Mouse (Mus musculus) neural tube, embryonic 11.5 days (tissue): ENCODE data around the gene Atp5h. TPM values are rescaled to one million over a fixed set of nuclear protein-coding genes. Genes with fewer than 3 reads are reported as not detected.

Source experiments
- ATAC-seq: fragments of 200-750 bp; cut with Nextera tagmentation; 2 replicates; pipeline ENCODE4 v1.8.0; 2017; ENCODE audit warnings: moderate number of reproducible peaks, mild to moderate bottlenecking, moderate TSS enrichment, moderate library complexity; ENCODE audit not compliant: insufficient read depth, low FRiP score, low TSS enrichment
- DNase-seq: peaks from one replicate; pipeline ENCODE4 v3.0.0-alpha.2; 2015; ENCODE audit warnings: low spot score
- H3K27ac ChIP-seq: fragments of 300-500 bp; sonication (generic); 2 replicates; pipeline ENCODE4 v1.5.1; 2014; ENCODE audit warnings: low read depth, mild to moderate bottlenecking, low read length
- H3K27me3 ChIP-seq: fragments of 300-500 bp; sonication (generic); 2 replicates; pipeline ENCODE4 v1.6.1; 2014; ENCODE audit warnings: mild to moderate bottlenecking, low read length, mixed read lengths; ENCODE audit not compliant: control insufficient read depth, insufficient read depth
- H3K36me3 ChIP-seq: fragments of 300-500 bp; sonication (generic); 2 replicates; pipeline ENCODE4 v1.6.1; 2014; ENCODE audit warnings: mild to moderate bottlenecking, low read length, moderate library complexity, mixed read lengths; ENCODE audit not compliant: control insufficient read depth, insufficient read depth
- H3K4me1 ChIP-seq: fragments of 300-500 bp; sonication (generic); 2 replicates; pipeline ENCODE4 v1.6.1; 2014; ENCODE audit warnings: low read length, mixed read lengths; ENCODE audit not compliant: control insufficient read depth, insufficient read depth
- H3K4me2 ChIP-seq: fragments of 300-500 bp; sonication (generic); 2 replicates; pipeline ENCODE4 v1.6.1; 2014; ENCODE audit warnings: low read depth, mild to moderate bottlenecking, moderate library complexity
- H3K4me3 ChIP-seq: fragments of 300-500 bp; sonication (generic); 2 replicates; pipeline ENCODE4 v1.5.1; 2014; ENCODE audit warnings: low read depth, low read length
- H3K9ac ChIP-seq: fragments of 300-500 bp; sonication (generic); 2 replicates; pipeline ENCODE4 v1.6.1; 2014; ENCODE audit warnings: mild to moderate bottlenecking, low read length
- H3K9me3 ChIP-seq: fragments of 300-500 bp; sonication (generic); 2 replicates; pipeline ENCODE4 v1.6.1; 2016; ENCODE audit warnings: low read length; ENCODE audit not compliant: control insufficient read depth
- WGBS: fragments of 180-500 bp; shearing (Covaris S2); extraction: QIAGEN DNeasy Blood & Tissue Kit; methylation state at CpG from one replicate; pipeline ENCODE4 v1.1.7; 2014; 5-methylcytosine and 5-hydroxymethylcytosine counted together
- polyA plus RNA-seq: library from polyadenylated mRNA; unstranded; fragments of >200 nt; fragmentation: Nextera tagmentation; extraction: Ambion mirVana; gene quantifications from 2 replicates; pipeline ENCODE4 v1.2.1, GENCODE M21; 2014

The Atp5h gene
- polyA plus RNA-seq, result 866 and 868 TPM in 2 replicates

DNA sequence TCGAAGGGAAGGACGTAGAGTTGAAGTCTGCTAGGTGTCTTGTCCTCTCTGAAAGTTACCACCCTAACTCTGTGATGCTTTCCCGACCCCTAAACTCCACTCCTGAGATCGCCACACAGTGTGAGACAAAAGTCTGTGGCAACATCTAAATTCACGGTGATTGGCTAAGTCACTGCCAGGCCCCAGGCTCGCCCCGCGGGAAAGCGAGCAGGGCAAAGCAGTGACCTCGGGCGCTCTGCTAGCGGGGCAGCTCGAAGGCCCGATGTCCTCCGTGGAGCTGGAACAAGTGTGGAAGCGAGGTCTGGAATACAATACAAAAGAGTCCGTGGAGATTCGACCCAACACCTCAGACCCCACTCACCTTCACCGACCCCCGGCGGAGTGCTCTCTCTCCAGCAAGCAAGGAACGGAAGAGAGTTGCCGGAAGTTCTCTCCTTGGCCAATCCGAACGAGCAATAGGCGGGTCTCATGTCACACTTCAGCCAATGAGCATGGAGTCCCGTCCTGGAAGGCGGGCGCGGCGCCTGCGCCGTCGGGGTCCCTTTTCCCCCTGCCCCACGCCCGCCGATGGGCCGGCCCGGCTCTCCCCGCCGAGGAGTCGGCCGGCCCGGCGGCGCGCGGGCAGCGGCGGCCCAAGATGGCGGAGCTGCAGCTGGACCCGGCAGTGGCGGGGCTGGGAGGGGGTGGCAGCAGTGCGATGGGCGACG is at the start of gene Atp5h, which contains the start of gene Kctd2:
Gene Atp5h, minus strand, starts transcription at position 432 of the 707 bp plus-strand sequence.
Gene Kctd2, plus strand, starts transcription at position 598 of the 707 bp plus-strand sequence.
- peak within 1 kb of the TSS; percentile 90 for H3K4me2 ChIP-seq
- no peaks in the 10 kb centered on the region for H3K27me3 ChIP-seq
- WGBS, result under 1% methylated on average over 54 of the region's 56 CpGs
- peak within 1 kb of the TSS; percentile 96 for H3K4me3 ChIP-seq
- ATAC-seq (peak; percentile 97), DNase-seq (peak; percentile 98)
- H3K27ac ChIP-seq, result peak within 1 kb of the TSS; percentile 75
- H3K36me3 ChIP-seq, result peaks cover 9% of the 10 kb centered on the region; the same call in 1 of the 2 replicates
- H3K9me3 ChIP-seq, result no peaks in the 10 kb centered on the region
- peak within 1 kb of the TSS; percentile 95 for H3K9ac ChIP-seq
- H3K4me1 ChIP-seq, result peaks cover 14% of the 10 kb centered on the region

DNA sequence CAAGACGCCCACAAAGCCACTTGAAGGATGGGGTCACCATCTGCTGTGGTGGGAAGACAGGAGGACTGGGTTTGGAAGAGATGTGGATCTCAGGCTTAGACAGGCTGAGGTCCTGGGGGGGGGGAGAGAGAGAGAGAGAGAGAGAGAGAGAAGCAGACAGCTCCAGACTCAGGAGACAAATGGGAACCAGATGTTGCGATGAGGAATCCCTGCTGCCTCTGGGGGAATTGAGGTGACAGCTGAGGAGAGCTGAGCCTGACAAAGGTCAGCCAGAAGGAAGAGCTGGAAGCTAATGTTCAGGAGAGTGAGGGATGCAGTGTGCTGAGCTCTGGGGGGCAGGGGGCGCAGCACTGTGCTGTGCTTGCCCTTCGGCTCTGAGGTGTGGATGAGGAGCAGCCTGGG is 47.5 kb upstream of the Atp5h start:
- 35% methylated on average over 4 of the region's 4 CpGs for WGBS
- Histone ChIP-seq H3K27me3 (no peaks in the 10 kb centered on the region), H3K36me3 (no peaks in the 10 kb centered on the region), H3K9ac (no peak overlapping the region), H3K27ac (no peak overlapping the region), H3K9me3 (no peaks in the 10 kb centered on the region), H3K4me2 (no peak overlapping the region), H3K4me3 (no peak overlapping the region), H3K4me1 (peaks cover 4% of the 10 kb centered on the region; the same call in 1 of the 2 replicates)
- ATAC-seq (no peak), DNase-seq (peak; percentile 46)

DNA sequence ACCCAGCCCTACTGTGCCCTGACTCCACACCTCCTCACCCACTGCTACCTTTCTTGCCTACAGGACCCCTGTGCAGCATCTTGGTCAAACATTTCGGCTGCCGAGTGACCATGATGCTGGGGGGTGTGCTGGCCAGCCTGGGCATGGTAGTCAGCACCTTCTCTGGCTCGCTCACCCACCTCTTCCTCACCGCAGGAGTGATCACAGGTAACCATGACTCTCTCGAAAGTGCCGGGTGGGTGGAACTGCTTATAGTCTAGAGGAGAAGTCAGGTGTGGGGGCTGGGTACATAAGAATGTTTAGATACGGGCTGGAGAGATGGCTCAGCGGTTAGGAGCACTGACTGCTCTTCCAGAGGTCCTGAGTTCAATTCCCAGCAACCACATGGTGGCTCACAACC is 45.1 kb upstream of the Atp5h start:
- H3K9me3 ChIP-seq, result no peaks in the 10 kb centered on the region
- no peaks in the 10 kb centered on the region for H3K27me3 ChIP-seq
- no peaks in the 10 kb centered on the region for H3K36me3 ChIP-seq
- no peak for DNase-seq
- H3K4me3 ChIP-seq, result no peak overlapping the region
- 86% methylated on average over 8 of the region's 8 CpGs for WGBS
- no peak overlapping the region for H3K4me2 ChIP-seq
- peaks cover 4% of the 10 kb centered on the region; the same call in 1 of the 2 replicates for H3K4me1 ChIP-seq
- H3K27ac ChIP-seq, result no peak overlapping the region
- no peak overlapping the region for H3K9ac ChIP-seq
- no peak for ATAC-seq

DNA sequence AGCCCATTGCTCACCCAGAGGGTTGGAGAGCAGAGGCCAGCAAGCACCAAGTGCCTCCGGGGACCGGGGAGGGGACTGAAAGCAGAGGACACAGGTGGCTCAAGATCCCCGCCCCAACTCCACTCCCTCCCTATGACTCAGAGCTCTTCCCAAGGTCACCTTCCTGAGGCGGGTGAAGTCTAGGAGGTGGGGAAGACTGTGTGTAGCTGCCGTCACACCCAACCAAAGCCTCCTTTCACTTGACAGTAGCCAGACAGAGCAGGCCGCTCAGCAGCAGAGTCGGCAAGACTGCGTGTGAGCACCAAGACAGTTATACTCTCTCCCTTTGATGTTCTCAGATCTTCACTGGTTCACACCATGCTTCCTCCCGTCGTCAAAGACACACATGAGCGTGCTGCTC is 43.6 kb upstream of the Atp5h start:
- ATAC-seq (no peak), DNase-seq (no peak)
- no peak overlapping the region for H3K27ac ChIP-seq
- H3K4me3 ChIP-seq, result no peak overlapping the region
- H3K9ac ChIP-seq, result no peak overlapping the region
- H3K4me1 ChIP-seq, result peaks cover 4% of the 10 kb centered on the region; the same call in 1 of the 2 replicates
- H3K36me3 ChIP-seq, result no peaks in the 10 kb centered on the region
- WGBS, result 70% methylated on average over 11 of the region's 11 CpGs
- no peaks in the 10 kb centered on the region for H3K9me3 ChIP-seq
- no peaks in the 10 kb centered on the region for H3K27me3 ChIP-seq
- H3K4me2 ChIP-seq, result no peak overlapping the region

DNA sequence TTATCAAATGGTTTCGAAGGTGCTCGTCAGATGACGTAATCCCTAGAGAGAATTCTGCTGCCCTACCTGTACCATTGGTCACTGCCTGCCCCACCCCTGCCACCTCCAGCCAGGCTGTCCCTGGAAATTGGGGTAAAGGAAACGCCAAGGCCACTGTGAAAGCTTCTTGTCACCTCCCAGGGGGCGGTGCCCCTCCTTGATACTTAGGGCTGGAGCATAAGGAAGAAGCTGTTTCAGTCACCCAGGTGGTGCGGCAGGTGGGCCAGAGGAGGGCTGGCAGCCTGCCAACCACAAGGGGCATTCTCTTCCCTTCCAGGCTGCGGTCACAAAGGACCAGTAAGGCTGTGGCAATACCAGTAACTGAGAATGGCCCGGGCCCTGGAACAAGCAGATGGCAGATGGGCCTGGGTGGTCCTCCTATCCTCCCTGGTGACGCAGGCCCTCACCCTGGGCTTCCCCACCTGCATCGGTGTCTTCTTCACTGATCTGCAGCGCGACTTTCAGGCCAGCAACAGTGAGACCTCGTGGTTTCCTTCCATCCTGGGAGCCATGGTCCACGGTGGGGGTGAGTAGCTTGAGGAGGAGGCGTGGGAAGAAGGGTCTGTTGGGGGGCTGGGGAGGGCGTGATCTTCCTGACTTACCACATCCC is 42.6 kb upstream of the Atp5h start, which contains the start of gene Slc16a5:
Gene Slc16a5, plus strand, starts transcription at position 232 of the 649 bp plus-strand sequence.
- Histone ChIP-seq H3K9ac (no peak within 1 kb of the TSS), H3K4me1 (peaks cover 3% of the 10 kb centered on the region; the same call in 1 of the 2 replicates), H3K27ac (no peak within 1 kb of the TSS), H3K27me3 (no peaks in the 10 kb centered on the region), H3K9me3 (no peaks in the 10 kb centered on the region), H3K4me2 (no peak within 1 kb of the TSS), H3K36me3 (no peaks in the 10 kb centered on the region), H3K4me3 (no peak within 1 kb of the TSS)
- whole genome bisulfite sequencing, result 78% methylated on average over 16 of the region's 16 CpGs
- no peak for DNase-seq
- no peak for ATAC-seq

DNA sequence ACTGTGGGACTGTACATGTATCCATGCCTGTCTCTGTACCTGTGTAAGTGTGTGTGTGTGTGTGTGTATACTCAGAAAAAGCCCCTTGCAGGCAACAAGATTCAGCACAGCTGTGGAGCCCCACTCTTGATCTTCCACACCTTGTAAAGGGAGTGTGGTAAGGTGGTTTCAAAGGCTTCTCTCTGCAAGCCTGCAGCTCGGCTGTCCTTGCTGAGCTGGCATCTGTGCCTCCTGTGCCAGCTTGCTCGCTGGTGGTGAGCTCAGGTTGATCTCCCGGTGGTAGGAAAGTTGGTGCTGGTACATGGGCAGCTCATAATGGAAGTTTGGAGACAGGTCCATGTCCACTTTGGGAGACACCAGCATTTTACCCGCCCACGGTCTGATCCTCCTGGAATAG is 42.1 kb upstream of the Atp5h start:
- 0 out of 2 replicates have a peak, but pooled peaks cover 2% of the 10 kb centered on the region for H3K4me1 ChIP-seq
- ATAC-seq, result no peak

DNA sequence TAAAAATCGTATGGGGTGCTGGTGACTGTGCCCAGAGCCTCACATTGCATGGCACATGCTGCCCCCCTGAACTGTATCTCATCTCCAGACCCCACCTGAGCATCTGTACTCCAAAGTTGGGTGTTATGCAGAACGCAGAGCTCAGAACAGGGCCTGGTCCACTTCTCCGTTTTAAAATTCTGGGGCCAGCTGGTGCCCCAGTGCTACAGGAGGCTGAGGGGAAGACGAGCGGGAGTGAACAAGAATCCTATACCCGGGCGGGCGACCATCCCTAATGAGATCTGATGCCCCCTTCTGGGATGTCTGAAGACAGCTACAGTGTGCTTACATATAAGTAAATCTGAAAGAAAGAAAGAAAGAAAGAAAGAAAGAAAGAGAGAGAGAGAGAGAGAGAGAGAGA is 41.2 kb upstream of the Atp5h start:
- DNase-seq (no peak), ATAC-seq (no peak)
- no peak overlapping the region for H3K4me3 ChIP-seq
- no peak overlapping the region for H3K27ac ChIP-seq
- H3K36me3 ChIP-seq, result no peaks in the 10 kb centered on the region
- H3K9me3 ChIP-seq, result no peaks in the 10 kb centered on the region
- 20% methylated on average over 8 of the region's 8 CpGs for WGBS
- no peaks in the 10 kb centered on the region for H3K4me1 ChIP-seq
- no peak overlapping the region for H3K4me2 ChIP-seq
- no peaks in the 10 kb centered on the region for H3K27me3 ChIP-seq
- H3K9ac ChIP-seq, result no peak overlapping the region

More for the DNA sequence above, 42.1 kb upstream of the Atp5h start:
- no peak for DNase-seq
- Histone ChIP-seq H3K4me3 (no peak overlapping the region), H3K27me3 (no peaks in the 10 kb centered on the region), H3K27ac (no peak overlapping the region), H3K9ac (no peak overlapping the region), H3K36me3 (no peaks in the 10 kb centered on the region), H3K9me3 (no peaks in the 10 kb centered on the region), H3K4me2 (no peak overlapping the region)
- 81% methylated on average over 5 of the region's 5 CpGs for WGBS

DNA sequence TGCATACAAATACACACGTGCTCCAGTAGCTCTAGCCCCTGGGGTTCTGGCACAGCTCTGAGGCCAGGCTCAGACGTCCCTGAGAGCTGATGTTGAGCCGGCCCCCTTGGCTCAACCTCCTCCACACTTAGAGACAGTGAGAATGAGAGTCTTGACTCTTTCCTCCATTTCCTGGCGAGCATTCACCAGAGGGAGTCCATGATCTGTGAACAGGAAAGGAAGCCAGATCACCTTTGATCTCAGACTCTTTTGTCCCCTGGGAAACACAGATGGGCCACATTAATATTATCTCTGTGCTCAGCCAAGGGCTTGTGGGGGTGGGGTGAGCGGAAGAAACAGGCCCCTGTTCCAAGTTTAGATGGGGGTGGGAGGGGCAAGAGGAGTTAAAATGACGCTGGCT is 37.6 kb upstream of the Atp5h start:
- no peak overlapping the region for H3K27ac ChIP-seq
- H3K4me3 ChIP-seq, result no peak overlapping the region
- WGBS, result 39% methylated on average over 6 of the region's 6 CpGs
- no peaks in the 10 kb centered on the region for H3K36me3 ChIP-seq
- H3K4me1 ChIP-seq, result no peaks in the 10 kb centered on the region
- no peaks in the 10 kb centered on the region for H3K9me3 ChIP-seq
- DNase-seq (peak; percentile 18), ATAC-seq (no peak)
- H3K4me2 ChIP-seq, result no peak overlapping the region
- no peaks in the 10 kb centered on the region for H3K27me3 ChIP-seq
- H3K9ac ChIP-seq, result no peak overlapping the region
